Mouse (Mus musculus) CH12.LX (cell line): Measurements from ENCODE around the gene Cd83. TPM values are rescaled to one million over a fixed set of nuclear protein-coding genes. Genes with fewer than 3 reads are reported as not detected.

Experiments
- DNase-seq: peaks from one replicate; pipeline ENCODE4 v3.0.0-alpha.2; 2013; ENCODE audit errors: extremely low read depth
- H3K27ac ChIP-seq: 2 replicates; pipeline ENCODE4 v1.5.1; 2012; ENCODE audit warnings: low read depth, mild to moderate bottlenecking, control low read depth, moderate library complexity; ENCODE audit not compliant: insufficient read depth
- H3K27me3 ChIP-seq: replicated peaks from 2 replicates; pipeline ENCODE3; 2012; ENCODE audit warnings: inconsistent platforms
- H3K36me3 ChIP-seq, 2 experiments: replicated peaks in 1 of 2; 2 replicates each; pipeline versions ENCODE3 to v1.6.1; 2012; ENCODE audit warnings: inconsistent platforms in 1 of 2, low read length in 1 of 2, mild to moderate bottlenecking in 1 of 2, mixed read lengths in 1 of 2, moderate library complexity in 1 of 2; ENCODE audit not compliant: control insufficient read depth in 1 of 2, insufficient read depth in 1 of 2
- H3K4me1 ChIP-seq, 2 experiments: 2 replicates each; pipeline ENCODE4 v1.6.1; 2012; ENCODE audit warnings: inconsistent platforms in 1 of 2, moderate library complexity in 1 of 2; ENCODE audit not compliant: insufficient read depth in 2 of 2, control insufficient read depth in 1 of 2
- H3K4me2 ChIP-seq: 2 replicates; pipeline ENCODE4 v1.6.1; 2012; ENCODE audit warnings: low read depth, mild to moderate bottlenecking, control low read depth; ENCODE audit not compliant: poor library complexity, insufficient read depth, severe bottlenecking
- H3K4me3 ChIP-seq, 3 experiments: fragments of 150-350 bp in 1 of 3; sonication (generic) in 1 of 3; replicated peaks in 1 of 3; 2 replicates each; pipeline versions ENCODE3 to v1.5.1; 2011 to 2012; ENCODE audit warnings: low read depth in 2 of 3, low read length in 2 of 3, mild to moderate bottlenecking in 2 of 3, moderate library complexity in 2 of 3, control low read depth in 1 of 3, improper control_type of control experiment in 1 of 3, inconsistent platforms in 1 of 3, mixed read lengths in 1 of 3; ENCODE audit not compliant: poor library complexity in 1 of 3
- H3K79me2 ChIP-seq: replicated peaks from 2 replicates; pipeline ENCODE4 v1.6.1; 2012; ENCODE audit warnings: mild to moderate bottlenecking, moderate library complexity; ENCODE audit not compliant: control insufficient read depth, poor library complexity, insufficient read depth, severe bottlenecking; ENCODE audit errors: extremely low read depth
- H3K9ac ChIP-seq: 2 replicates; pipeline ENCODE4 v1.6.1; 2012; ENCODE audit warnings: low read depth, mild to moderate bottlenecking, control low read depth, moderate library complexity; ENCODE audit not compliant: insufficient read depth
- H3K9me3 ChIP-seq: replicated peaks from 2 replicates; pipeline ENCODE3; 2012; ENCODE audit warnings: low read length, inconsistent platforms, mixed read lengths
- CHD2 ChIP-seq: IDR thresholded peaks from 2 replicates; pipeline ENCODE4 v1.6.1; 2011; ENCODE audit warnings: low read length, improper control_type of control experiment
- EP300 ChIP-seq: IDR thresholded peaks from 2 replicates; pipeline ENCODE4 v1.6.1; 2011; ENCODE audit warnings: low read length, improper control_type of control experiment
- ETS1 ChIP-seq: conservative IDR thresholded peaks from 2 replicates; pipeline ENCODE4 v1.6.1; 2012; ENCODE audit warnings: low read depth, mild to moderate bottlenecking, inconsistent platforms, low read length, improper control_type of control experiment, moderate library complexity
- IRF4 ChIP-seq: IDR thresholded peaks from 2 replicates; pipeline ENCODE4 v1.6.1; 2014; ENCODE audit warnings: low read depth, mild to moderate bottlenecking, inconsistent platforms, low read length, improper control_type of control experiment
- JUND ChIP-seq: conservative IDR thresholded peaks from 2 replicates; pipeline ENCODE4 v1.6.1; 2011; ENCODE audit warnings: low read depth, low read length, improper control_type of control experiment
- KAT2A ChIP-seq: IDR thresholded peaks from 2 replicates; pipeline ENCODE4 v1.6.1; 2012; ENCODE audit warnings: low read length, improper control_type of control experiment, inconsistent platforms; ENCODE audit not compliant: insufficient replicate concordance
- MAZ ChIP-seq: IDR thresholded peaks from 2 replicates; pipeline ENCODE4 v1.6.1; 2012; ENCODE audit warnings: low read depth, mild to moderate bottlenecking, inconsistent platforms, low read length, improper control_type of control experiment, moderate library complexity
- MEF2A ChIP-seq: IDR thresholded peaks from 2 replicates; pipeline ENCODE4 v1.6.1; 2014; ENCODE audit warnings: low read depth, mild to moderate bottlenecking, inconsistent platforms, low read length, improper control_type of control experiment, borderline replicate concordance
- MXI1 ChIP-seq: IDR thresholded peaks from 2 replicates; pipeline ENCODE4 v1.6.1; 2011; ENCODE audit warnings: mild to moderate bottlenecking, low read depth, low read length, improper control_type of control experiment
- MYC ChIP-seq: IDR thresholded peaks from 2 replicates; pipeline ENCODE4 v1.6.1; 2011; ENCODE audit warnings: low read depth, mild to moderate bottlenecking, improper control_type of control experiment, low read length
- SIN3A ChIP-seq: IDR thresholded peaks from 2 replicates; pipeline ENCODE4 v1.6.1; 2012; ENCODE audit warnings: low read length, improper control_type of control experiment, inconsistent platforms
- TBP ChIP-seq: conservative IDR thresholded peaks from 2 replicates; pipeline ENCODE4 v1.6.1; 2011; ENCODE audit warnings: low read depth, low read length, improper control_type of control experiment
- ZC3H11A ChIP-seq: IDR thresholded peaks from 2 replicates; pipeline ENCODE4 v1.6.1; 2012; ENCODE audit warnings: low read depth, mild to moderate bottlenecking, inconsistent platforms, low read length, improper control_type of control experiment
- ZNF384 ChIP-seq: IDR thresholded peaks from 2 replicates; pipeline ENCODE4 v1.6.1; 2012; ENCODE audit warnings: low read depth, low read length, improper control_type of control experiment, inconsistent platforms
- dilution Hi-C: fragments of 300-500 bp; cut with MboI; formaldehyde crosslinking; loops from 2 replicates; pipeline ENCODE4 v1.14.3; 2020; ENCODE audit warnings: low sequenced_read_pairs; ENCODE audit not compliant: extremely low pct_unique_long_range_greater_than_20kb, extremely low pct_ligation_motif_present
- in situ Hi-C: fragments of 300-500 bp; cut with MboI; formaldehyde crosslinking; loops from 3 replicates; pipeline ENCODE4 v1.14.3; 2019; ENCODE audit warnings: low sequenced_read_pairs, low pct_ligation_motif_present, low pct_unique_long_range_greater_than_20kb, mixed read lengths
- polyA plus RNA-seq: library from polyadenylated mRNA; unstranded; fragments of >175 nt; gene quantifications from 2 replicates; pipeline ENCODE4 v1.2.1, GENCODE M21; 2012; ENCODE audit warnings: low read depth; ENCODE audit not compliant: insufficient read length
- total RNA-seq, 2 experiments: library from RNA; depleted of rRNA; stranded (reverse); fragments of 300-350 nt in 1 of 2; fragments of >200 nt in 1 of 2; gene quantifications; 2 replicates each; pipeline ENCODE4 v1.2.3; 2012 to 2014

Gene Cd83
- total and polyA plus RNA-seq, 3 experiments, result 109 to 298 (median 129) TPM

DNA sequence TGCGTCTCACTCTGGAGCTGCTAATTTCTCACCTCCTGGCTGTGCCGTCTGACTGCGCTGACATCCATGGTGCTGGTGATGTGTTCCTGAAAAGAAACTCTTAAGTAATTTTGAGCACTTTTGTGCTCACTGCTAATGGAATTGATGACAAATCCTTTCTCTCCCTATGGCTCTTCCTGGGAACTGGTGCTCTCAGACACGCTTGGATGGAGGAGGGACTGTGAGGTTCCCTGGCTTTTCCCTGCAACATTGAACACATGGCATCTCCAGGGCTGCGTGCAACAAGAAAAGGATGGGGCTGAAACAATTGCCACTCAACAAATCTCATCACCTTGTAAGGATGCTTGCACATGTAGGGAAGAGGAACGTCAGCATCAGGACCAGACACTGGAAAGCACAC lies 11.6 kb upstream of the Cd83 start:
- no peaks in the 10 kb centered on the region for H3K36me3 ChIP-seq
- peaks cover 3% of the 10 kb centered on the region; the same call in 1 of the 2 replicates for H3K79me2 ChIP-seq
- H3K4me2 ChIP-seq, result no peak overlapping the region
- H3K9ac ChIP-seq, result no peak overlapping the region
- dilution Hi-C loops, result no loop called here
- H3K27me3 ChIP-seq, result no peaks in the 10 kb centered on the region
- H3K4me1 ChIP-seq, result peaks cover 55 to 88% of the 10 kb centered on the region in 2 experiments
- H3K4me3 ChIP-seq, result no peak overlapping the region
- no peak for DNase-seq
- H3K9me3 ChIP-seq, result no peaks in the 10 kb centered on the region
- no peak for TF ChIP-seq ETS1
- TF ChIP-seq KAT2A, result no peak
- no peak for TF ChIP-seq ZC3H11A
- TF ChIP-seq JUND, result no peak
- TF ChIP-seq MYC, result no peak
- no peak for TF ChIP-seq TBP
- no peak for TF ChIP-seq MEF2A
- H3K27ac ChIP-seq, result peak overlapping the region; percentile 26; the same call in 1 of the 2 replicates
- in situ Hi-C loops, result no loop called here

DNA sequence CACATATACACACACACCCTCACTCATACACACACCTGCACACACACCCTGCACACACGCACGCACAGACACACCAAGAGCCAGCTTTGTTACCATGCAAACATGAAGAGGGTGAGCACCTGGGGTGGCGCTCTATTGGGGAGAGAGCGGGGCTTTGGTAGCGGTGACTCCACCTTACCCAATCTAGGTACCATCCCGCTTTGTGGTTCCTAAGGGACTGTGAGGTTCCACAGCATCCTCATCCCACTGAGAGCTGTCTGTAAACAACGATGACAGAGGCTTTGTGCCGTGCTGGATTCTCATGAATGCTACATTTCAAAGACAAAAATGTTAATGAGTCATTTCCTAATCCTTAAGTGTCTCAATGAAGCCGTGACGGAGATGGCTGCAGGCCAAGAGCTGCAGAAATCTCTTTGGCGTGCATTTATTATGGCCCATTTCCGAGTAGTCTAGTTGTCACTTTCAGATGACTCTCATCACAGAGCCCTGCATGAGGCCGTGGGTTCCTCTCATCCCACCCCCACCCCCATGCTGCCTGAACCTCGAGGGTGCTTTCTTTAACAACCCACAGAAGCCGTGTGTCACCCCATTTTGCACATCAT lies 10.5 kb upstream of the Cd83 start:
- Histone ChIP-seq H3K36me3 (no peaks in the 10 kb centered on the region), H3K27ac (peak overlapping the region; percentile 98), H3K4me3 (peak overlapping the region in 1 of 3 experiments; percentile 19), H3K27me3 (no peaks in the 10 kb centered on the region), H3K79me2 (peaks cover 3% of the 10 kb centered on the region; the same call in 1 of the 2 replicates), H3K4me2 (peak overlapping the region; percentile 82), H3K9ac (0 out of 2 replicates have a peak overlapping the region, but pooled peaks have one; percentile 64), H3K4me1 (peaks cover 49 to 87% of the 10 kb centered on the region in 2 experiments), H3K9me3 (no peaks in the 10 kb centered on the region)
- DNase-seq, result no peak
- in situ Hi-C loops, result no loop called here
- dilution Hi-C loops, result no loop called here
- TF ChIP-seq SIN3A (peak; percentile 58), ETS1 (0 out of 2 replicates have a peak, but pooled peaks have one; percentile 9), EP300 (peak; percentile 14; the same call in 1 of the 2 replicates), MAZ (0 out of 2 replicates have a peak, but pooled peaks have one; percentile 43), KAT2A (no peak), ZNF384 (no peak), JUND (no peak), IRF4 (no peak), MXI1 (0 out of 2 replicates have a peak, but pooled peaks have one; percentile 61), CHD2 (peak; percentile 8; the same call in 1 of the 2 replicates)
- TF ChIP-seq, all 38 proteins: peak for 6
